Mouse (Mus musculus) E14TG2a.4 (cell line): ENCODE results near the gene 2300003K06Rik.
"Not testable (repeated sequence)": the region's sequence is repeated elsewhere in the genome, so short reads cannot be mapped to it uniquely, and the experiment has no call there.

ENCODE experiments used
- H3K27me3 ChIP-seq: 2 replicates; pipeline ENCODE4 v1.6.1; 2014; ENCODE audit warnings: low read length, control low read depth; ENCODE audit not compliant: insufficient read depth
- H3K36me3 ChIP-seq: 2 replicates; pipeline ENCODE4 v1.6.1; 2014; ENCODE audit warnings: low read length, control low read depth; ENCODE audit not compliant: insufficient read depth
- H3K4me1 ChIP-seq: replicated peaks from 2 replicates; pipeline ENCODE4 v1.6.1; 2014; ENCODE audit warnings: low read depth, low read length, control low read depth
- H3K4me3 ChIP-seq: replicated peaks from 2 replicates; pipeline ENCODE4 v1.5.1; 2014; ENCODE audit warnings: mild to moderate bottlenecking, low read length
- H3K9me3 ChIP-seq: 2 replicates; pipeline ENCODE4 v1.6.1; 2014; ENCODE audit warnings: low read length, control low read depth
- CTCF ChIP-seq: conservative IDR thresholded peaks from 2 replicates; pipeline ENCODE4 v1.5.1; 2014; ENCODE audit warnings: low read length
- NANOG ChIP-seq: IDR thresholded peaks from 2 replicates; pipeline ENCODE4 v1.6.1; 2014; ENCODE audit warnings: borderline replicate concordance, low read length, mixed read lengths
- POU5F1 ChIP-seq: IDR thresholded peaks from 2 replicates; pipeline ENCODE4 v1.6.1; 2014; ENCODE audit warnings: low read length, borderline replicate concordance

Gene 2300003K06Rik

GRCm38 (mm10) chr11:99842185-99842584 lies 4.3 kb upstream of the 2300003K06Rik start:
- 0 out of 2 replicates have a peak, but pooled peaks cover 5% of the 10 kb centered on the region for H3K27me3 ChIP-seq
- H3K4me1 ChIP-seq: no peaks in the 10 kb centered on the region; the same call in 1 of the 2 replicates
- H3K36me3 ChIP-seq: no peaks in the 10 kb centered on the region
- peaks cover 13% of the 10 kb centered on the region for H3K9me3 ChIP-seq
- TF ChIP-seq POU5F1 (no peak), NANOG (no peak), CTCF (no peak)
- H3K4me3 ChIP-seq: no peak overlapping the region

- H3K27me3 ChIP-seq, H3K4me3 ChIP-seq, H3K9me3 ChIP-seq, H3K4me1 ChIP-seq, H3K36me3 ChIP-seq: not testable (repeated sequence)
Measured at GRCm38 (mm10) chr11:99815566-99815965, 22.3 kb downstream of the 2300003K06Rik start, which contains the start of gene Gm11564. TSS of gene Gm11564 (minus strand) at chr11:99815666.

- not testable (repeated sequence) for H3K9me3 ChIP-seq, H3K36me3 ChIP-seq, H3K4me3 ChIP-seq, H3K4me1 ChIP-seq, H3K27me3 ChIP-seq
Measured at GRCm38 (mm10) chr11:99809792-99810191, 28.1 kb downstream of the 2300003K06Rik start, which contains the start of gene Krtap4-13. TSS of gene Krtap4-13 (minus strand) at chr11:99809892.

- not testable (repeated sequence) for H3K4me1 ChIP-seq, H3K9me3 ChIP-seq, H3K4me3 ChIP-seq, H3K27me3 ChIP-seq, H3K36me3 ChIP-seq
Measured at GRCm38 (mm10) chr11:99804346-99804745, 33.5 kb downstream of the 2300003K06Rik start, which contains the start of gene Gm11554. TSS of gene Gm11554 (minus strand) at chr11:99804446.

- not testable (repeated sequence) for H3K4me3 ChIP-seq, H3K4me1 ChIP-seq, H3K36me3 ChIP-seq, H3K27me3 ChIP-seq, H3K9me3 ChIP-seq
Measured at GRCm38 (mm10) chr11:99798832-99799231, 39.0 kb downstream of the 2300003K06Rik start, which contains the start of gene Gm11569. TSS of gene Gm11569 (minus strand) at chr11:99798932.

GRCm38 (mm10) chr11:99793367-99793766 lies 44.5 kb downstream of the 2300003K06Rik start, which contains the start of gene Gm11596:
TSS of gene Gm11596 (minus strand) at chr11:99793467.
- no peak for TF ChIP-seq NANOG
- TF ChIP-seq CTCF: no peak
- no peak for TF ChIP-seq POU5F1
- H3K4me3 ChIP-seq: no peak within 1 kb of the TSS
- H3K9me3 ChIP-seq: peaks cover 34% of the 10 kb centered on the region
- no peaks in the 10 kb centered on the region for H3K36me3 ChIP-seq
- H3K4me1 ChIP-seq: no peaks in the 10 kb centered on the region
- H3K27me3 ChIP-seq: no peaks in the 10 kb centered on the region
